Mouse (Mus musculus) ES-E14 (cell line): Measurements from ENCODE around the gene Gtsf1l. TPM values are rescaled to one million over a fixed set of nuclear protein-coding genes. Genes with fewer than 3 reads are reported as not detected.

Source experiments
- DNase-seq: peaks from one replicate; pipeline ENCODE4 v3.0.0-alpha.2; 2013; ENCODE audit warnings: low read depth, low spot score
- H3K27ac ChIP-seq: 2 replicates; pipeline ENCODE4 v1.5.1; 2012; ENCODE audit warnings: low read depth, mild to moderate bottlenecking, low read length, moderate library complexity, mixed read lengths; ENCODE audit not compliant: poor library complexity, insufficient read depth, severe bottlenecking
- H3K36me3 ChIP-seq: 2 replicates; pipeline ENCODE4 v1.6.1; 2012; ENCODE audit warnings: mild to moderate bottlenecking, low read length, moderate library complexity, mixed read lengths; ENCODE audit not compliant: control insufficient read depth, poor library complexity, insufficient read depth, severe bottlenecking
- H3K4me1 ChIP-seq, 2 experiments: fragments of 150-350 bp in 1 of 2; sonication (generic) in 1 of 2; 2 replicates each; pipeline ENCODE4 v1.6.1; 2012; ENCODE audit warnings: low read length in 2 of 2, mild to moderate bottlenecking in 1 of 2, mixed read lengths in 1 of 2; ENCODE audit not compliant: control insufficient read depth in 2 of 2, insufficient read depth in 2 of 2, poor library complexity in 1 of 2
- H3K4me3 ChIP-seq, 2 experiments: fragments of 150-350 bp in 1 of 2; sonication (generic) in 1 of 2; 2 replicates each; pipeline ENCODE4 v1.5.1; 2012; ENCODE audit warnings: low read length in 2 of 2, low read depth in 1 of 2, mild to moderate bottlenecking in 1 of 2, mixed read lengths in 1 of 2; ENCODE audit not compliant: insufficient read depth in 1 of 2, poor library complexity in 1 of 2, severe bottlenecking in 1 of 2
- H3K9ac ChIP-seq: 2 replicates; pipeline ENCODE4 v1.6.1; 2012; ENCODE audit warnings: low read depth, mild to moderate bottlenecking, low read length, mixed read lengths; ENCODE audit not compliant: poor library complexity, insufficient read depth, severe bottlenecking
- H3K9me3 ChIP-seq: fragments of 150-350 bp; sonication (generic); 2 replicates; pipeline ENCODE4 v1.6.1; 2012; ENCODE audit warnings: low read depth, mild to moderate bottlenecking, low read length; ENCODE audit not compliant: control insufficient read depth, insufficient read depth
- CHD2 ChIP-seq: IDR thresholded peaks from 2 replicates; pipeline ENCODE4 v1.6.1; 2014; ENCODE audit warnings: mild to moderate bottlenecking, low read depth, low read length, inconsistent platforms
- HCFC1 ChIP-seq: IDR thresholded peaks from 2 replicates; pipeline ENCODE4 v1.6.1; 2012; ENCODE audit warnings: low read length, inconsistent platforms, borderline replicate concordance; ENCODE audit not compliant: insufficient read depth
- MAFK ChIP-seq: IDR thresholded peaks from 2 replicates; pipeline ENCODE4 v1.6.1; 2014; ENCODE audit warnings: mild to moderate bottlenecking, low read depth, low read length, inconsistent platforms; ENCODE audit not compliant: insufficient read depth
- ZC3H11A ChIP-seq: IDR thresholded peaks from 2 replicates; pipeline ENCODE4 v1.6.1; 2012; ENCODE audit warnings: low read depth, mild to moderate bottlenecking, inconsistent platforms, low read length, borderline replicate concordance
- ZNF384 ChIP-seq: IDR thresholded peaks from 2 replicates; pipeline ENCODE4 v1.6.1; 2012; ENCODE audit warnings: low read depth, low read length, inconsistent platforms
- in situ Hi-C, 2 experiments: fragments of 600-800 bp; cut with MboI; formaldehyde crosslinking; loops; one replicate each; pipeline ENCODE4 v1.15.1; 2025; ENCODE audit warnings: low sequenced_read_pairs in 2 of 2, inconsistent platforms in 1 of 2; ENCODE audit not compliant: unreplicated experiment in 2 of 2
- total RNA-seq: library from RNA; depleted of rRNA; stranded (reverse); fragments of 300-350 nt; gene quantifications from 2 replicates; pipeline ENCODE4 v1.2.3, GENCODE M21; 2012

Gene Gtsf1l
- total RNA-seq, 1 experiment, result 25.7 TPM

DNA sequence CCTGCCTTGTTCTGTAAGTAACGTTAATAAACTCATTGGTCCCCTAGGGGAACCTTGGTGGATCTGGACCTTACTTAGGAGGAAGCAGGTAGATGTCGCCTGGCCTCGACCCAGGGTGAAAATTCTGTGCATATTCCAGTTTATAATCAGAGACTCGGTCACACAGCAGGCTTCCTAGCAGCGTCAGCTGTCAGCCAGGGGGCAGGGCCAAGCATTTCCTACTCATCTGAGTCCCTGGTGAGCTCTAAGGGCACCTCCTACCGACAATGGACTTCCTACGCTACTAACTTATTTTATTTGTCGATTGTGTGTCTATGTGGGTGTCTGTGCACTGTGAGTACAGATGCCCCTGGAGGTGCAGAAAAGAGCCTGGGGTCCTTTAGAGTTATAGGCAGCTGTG, 12.3 kb upstream of the Gtsf1l start:
- no peak overlapping the region for H3K9ac ChIP-seq

DNA sequence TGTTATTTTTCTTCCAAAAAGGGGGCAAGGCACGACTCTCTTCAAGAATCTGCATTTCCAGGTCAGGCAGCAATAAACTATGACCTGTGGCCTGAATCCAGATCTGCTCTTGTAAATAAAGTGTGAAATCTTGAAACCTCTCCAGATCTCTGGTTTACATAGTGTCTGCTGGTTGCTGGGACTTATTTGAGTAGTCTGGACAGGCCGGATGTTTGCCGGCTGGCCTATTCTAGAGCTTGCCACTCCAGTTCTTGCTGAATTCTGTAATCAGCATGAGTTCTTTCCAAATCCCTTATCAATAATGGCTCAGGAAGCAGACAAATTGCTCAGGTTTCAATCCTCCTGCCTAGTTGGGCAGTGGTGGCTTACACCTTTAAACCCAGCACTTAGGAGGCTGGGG, 8.1 kb upstream of the Gtsf1l start:
- TF ChIP-seq ZC3H11A, result no peak
- no peak for TF ChIP-seq CHD2
- no peak for TF ChIP-seq HCFC1
- no peak for TF ChIP-seq ZNF384
- no peak for TF ChIP-seq MAFK
- in situ Hi-C loops, result loop anchor here in 1 of 2 experiments (5.0 kb wide), 1 partner anchor 237 kb away; no protein-coding TSS in a partner anchor
- H3K4me1 ChIP-seq, result peaks cover 3 to 9% of the 10 kb centered on the region in 2 experiments; a peak in 3 of 4 replicates

More for the DNA sequence above, 12.3 kb upstream of the Gtsf1l start:
- TF ChIP-seq ZNF384, result no peak
- peaks cover 3 to 10% of the 10 kb centered on the region in 2 experiments; a peak in 3 of 4 replicates for H3K4me1 ChIP-seq
- no peak overlapping the region for H3K4me3 ChIP-seq
- no peaks in the 10 kb centered on the region for H3K9me3 ChIP-seq
- H3K27ac ChIP-seq, result no peak overlapping the region
- in situ Hi-C loops, result loop anchor here (5.0 to 10.0 kb wide), 2 partner anchors 232 to 235 kb away; no protein-coding TSS in a partner anchor
- DNase-seq, result no peak
- no peaks in the 10 kb centered on the region for H3K36me3 ChIP-seq

DNA sequence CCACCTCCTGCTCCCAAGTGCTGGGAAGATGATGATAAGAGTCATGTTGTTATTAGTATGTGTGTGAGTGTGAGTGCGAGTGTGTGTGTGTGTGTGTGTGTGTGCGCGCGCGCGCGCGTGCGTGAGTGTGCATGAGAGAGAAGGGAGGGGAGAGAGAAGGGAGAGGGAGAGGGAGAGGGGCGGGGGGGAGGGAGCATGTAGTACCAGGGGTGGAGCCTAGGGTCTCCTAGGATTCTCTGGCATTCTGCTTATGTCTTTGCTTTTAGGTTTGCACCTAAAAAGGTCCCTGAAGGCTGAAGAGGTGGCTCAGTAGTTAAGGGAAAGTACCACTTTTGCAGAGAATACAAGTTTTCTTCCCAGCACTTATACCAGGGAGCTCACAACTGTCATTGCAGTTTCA, 7.3 kb upstream of the Gtsf1l start:
- H3K9ac ChIP-seq, result no peak overlapping the region

More for the DNA sequence above, 8.1 kb upstream of the Gtsf1l start:
- H3K27ac ChIP-seq, result peak overlapping the region; percentile 60; the same call in 1 of the 2 replicates
- H3K36me3 ChIP-seq, result no peaks in the 10 kb centered on the region
- no peak for DNase-seq
- H3K4me3 ChIP-seq, result no peak overlapping the region
- no peaks in the 10 kb centered on the region for H3K9me3 ChIP-seq
- H3K9ac ChIP-seq, result no peak overlapping the region; the same call in 1 of the 2 replicates

DNA sequence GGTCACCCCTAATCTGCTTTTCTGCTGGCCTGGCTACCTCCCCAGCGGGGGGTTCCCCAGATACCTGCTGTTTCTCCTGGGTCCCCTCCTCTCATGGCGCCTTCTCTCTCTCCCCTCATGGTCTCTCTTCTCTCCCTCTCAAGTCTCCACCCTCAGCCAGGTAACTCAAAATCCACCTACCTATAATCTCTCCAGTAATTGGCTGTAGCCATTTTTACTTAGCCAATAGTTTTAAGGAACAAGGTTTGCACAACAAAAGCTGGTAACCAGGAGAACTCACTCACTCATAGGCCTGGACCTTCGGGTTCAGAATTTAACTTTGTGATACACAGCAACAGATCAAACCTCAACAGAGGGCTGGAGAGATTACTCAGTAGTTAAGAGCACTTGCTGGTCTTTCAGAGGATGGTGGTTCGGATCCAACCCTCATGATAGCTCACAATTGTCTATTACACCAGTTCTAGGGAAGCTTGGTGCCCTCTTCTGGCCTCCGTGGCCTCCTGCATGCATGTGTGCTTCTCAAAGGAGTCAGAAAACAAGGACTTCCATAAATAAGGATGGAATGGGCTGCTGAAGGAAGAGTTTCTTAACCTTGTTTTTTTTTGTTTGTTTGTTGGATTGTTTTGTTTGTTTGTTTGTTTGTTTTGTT, 1.9 kb upstream of the Gtsf1l start:
- Histone ChIP-seq H3K9me3 (no peaks in the 10 kb centered on the region), H3K27ac (peak overlapping the region; percentile 14), H3K9ac (peak overlapping the region; percentile 83), H3K36me3 (peaks cover 9% of the 10 kb centered on the region), H3K4me1 (peaks cover 0 to 6% of the 10 kb centered on the region in 2 experiments; a peak in 2 of 4 replicates), H3K4me3 (peak overlapping the region; percentile 66 to 80)
- in situ Hi-C loops, result no loop called here
- TF ChIP-seq ZC3H11A (peak; percentile 17; the same call in 1 of the 2 replicates), MAFK (no peak), HCFC1 (no peak), CHD2 (peak; percentile 70)
- DNase-seq, result peak; percentile 96

More for the DNA sequence above, 7.3 kb upstream of the Gtsf1l start:
- no peak overlapping the region for H3K27ac ChIP-seq
- in situ Hi-C loops, result loop anchor here in 1 of 2 experiments (5.0 kb wide), 1 partner anchor 237 kb away; no protein-coding TSS in a partner anchor
- H3K36me3 ChIP-seq, result no peaks in the 10 kb centered on the region
- H3K4me3 ChIP-seq, result no peak overlapping the region; a peak in 1 of 4 replicates
- no peaks in the 10 kb centered on the region for H3K9me3 ChIP-seq
- no peak for DNase-seq
- TF ChIP-seq CHD2, result no peak
- TF ChIP-seq HCFC1, result no peak
- no peak for TF ChIP-seq ZNF384
- TF ChIP-seq ZC3H11A, result no peak
- TF ChIP-seq MAFK, result no peak
- peaks cover 3 to 9% of the 10 kb centered on the region in 2 experiments; a peak in 3 of 4 replicates for H3K4me1 ChIP-seq
